Mouse (Mus musculus): ENCODE results near the gene Slc2a1. TPM values are rescaled to one million over a fixed set of nuclear protein-coding genes. Genes with fewer than 3 reads are reported as not detected.

Gene Slc2a1
- polyA plus RNA-seq, 1 experiment: 215 TPM

DNA sequence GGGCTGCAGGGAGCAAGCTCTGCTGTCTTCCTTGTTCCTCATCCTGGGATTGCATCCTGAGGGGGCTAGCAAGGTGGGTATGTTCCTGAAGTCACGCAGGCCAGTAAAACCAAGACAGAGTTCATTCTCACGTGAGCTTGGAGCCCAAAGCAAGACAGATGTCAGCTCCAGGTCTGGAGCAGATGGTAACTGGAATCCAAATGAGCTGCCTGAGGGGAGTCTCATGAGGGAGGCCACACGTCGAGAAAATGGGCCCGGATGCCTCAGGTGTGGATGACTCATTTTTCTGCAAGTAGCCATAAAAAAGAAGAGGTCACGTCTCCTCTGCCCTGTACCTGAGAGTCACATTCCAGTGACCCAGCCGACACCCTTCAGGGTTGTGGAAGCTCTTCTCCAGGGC lies 14.6 kb upstream of the Slc2a1 start:
- Histone ChIP-seq H3K27me3 (ENCODE audit: control insufficient read depth) (peaks cover 79% of the 10 kb centered on the region), H3K4me3 (replicated peaks) (no peak overlapping the region), H3K36me3 (ENCODE audit: control insufficient read depth) (no peaks in the 10 kb centered on the region), H3K9me3 (ENCODE audit: control insufficient read depth, low read length) (no peaks in the 10 kb centered on the region), H3K4me1 (ENCODE audit: control insufficient read depth) (peaks cover 45% of the 10 kb centered on the region)
- no peak for TF ChIP-seq TAL1 (IDR thresholded peaks at IDR 0.05; ENCODE audit: low read length)
- TF ChIP-seq GATA1 (IDR thresholded peaks at IDR 0.05; ENCODE audit: low read length): no peak

DNA sequence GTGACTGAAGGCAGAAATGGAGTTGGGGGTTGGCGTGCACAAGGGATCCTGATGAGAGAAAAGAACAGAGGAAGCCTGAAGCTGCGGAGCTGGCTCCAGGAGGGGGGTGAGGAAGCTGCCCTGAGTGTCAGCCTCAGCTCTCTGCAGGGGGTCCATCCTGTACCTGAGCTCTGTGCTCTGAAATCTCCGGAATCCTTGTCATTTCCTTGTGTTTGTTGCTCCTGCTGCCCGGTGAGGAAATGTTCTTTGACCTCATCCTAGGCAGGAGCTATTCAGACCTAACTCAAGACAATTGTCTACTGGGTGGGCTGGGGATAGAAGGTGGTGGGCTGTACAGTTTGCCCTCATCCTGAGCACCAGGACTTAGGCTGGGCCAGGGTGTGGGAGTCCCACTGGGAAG lies 13.5 kb upstream of the Slc2a1 start:
- Histone ChIP-seq H3K36me3 (ENCODE audit: control insufficient read depth) (no peaks in the 10 kb centered on the region), H3K4me3 (replicated peaks) (no peak overlapping the region), H3K9me3 (ENCODE audit: control insufficient read depth, low read length) (no peaks in the 10 kb centered on the region), H3K4me1 (ENCODE audit: control insufficient read depth) (peaks cover 42% of the 10 kb centered on the region), H3K27me3 (ENCODE audit: control insufficient read depth) (peaks cover 74% of the 10 kb centered on the region)
- TF ChIP-seq TAL1 (IDR thresholded peaks at IDR 0.05; ENCODE audit: low read length): no peak
- TF ChIP-seq GATA1 (IDR thresholded peaks at IDR 0.05; ENCODE audit: low read length): no peak

DNA sequence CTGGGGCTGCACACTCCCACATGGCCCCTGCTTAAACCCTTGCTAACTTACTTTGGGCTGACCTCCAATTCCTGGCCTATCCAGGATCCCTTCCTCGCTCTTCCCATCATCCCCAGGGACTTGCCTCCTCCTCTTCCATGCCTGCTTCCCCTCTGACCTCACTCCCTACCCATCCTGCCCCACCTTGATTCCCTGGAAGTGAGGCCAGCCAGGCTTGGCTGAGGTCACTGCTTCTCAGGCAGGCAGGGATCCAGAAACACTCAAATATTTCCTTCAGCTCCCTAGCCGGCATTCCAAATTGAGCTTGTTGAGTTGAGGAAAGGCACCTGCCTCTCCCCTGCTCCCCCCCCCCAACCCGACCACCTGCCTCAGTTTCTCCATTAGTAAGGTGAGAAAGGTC lies 12.1 kb upstream of the Slc2a1 start:
- no peak for TF ChIP-seq TAL1 (IDR thresholded peaks at IDR 0.05; ENCODE audit: low read length)
- no peak for TF ChIP-seq GATA1 (IDR thresholded peaks at IDR 0.05; ENCODE audit: low read length)
- Histone ChIP-seq H3K27me3 (ENCODE audit: control insufficient read depth) (peaks cover 60% of the 10 kb centered on the region), H3K4me1 (ENCODE audit: control insufficient read depth) (peaks cover 50% of the 10 kb centered on the region)

DNA sequence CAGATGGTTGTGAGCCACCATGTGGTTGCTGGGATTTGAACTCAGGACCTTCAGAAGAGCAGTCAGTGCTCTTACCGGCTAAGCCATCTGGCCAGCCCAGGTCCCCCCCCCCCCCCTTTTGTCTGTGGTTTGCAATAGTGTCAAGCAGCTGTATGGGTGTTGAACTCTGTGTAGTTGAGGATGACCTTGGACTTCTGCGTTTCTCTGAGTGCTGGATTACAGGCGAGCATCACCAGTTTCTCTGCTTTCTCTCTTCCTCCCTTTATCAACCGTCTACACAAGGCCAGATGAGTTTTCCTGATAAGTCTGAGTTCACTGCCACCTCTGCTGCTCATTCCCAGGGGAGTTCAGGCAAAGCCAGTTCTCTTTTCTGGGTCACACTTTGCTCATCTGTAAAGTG lies 11.1 kb upstream of the Slc2a1 start:
- H3K36me3 ChIP-seq (ENCODE audit: control insufficient read depth): no peaks in the 10 kb centered on the region; the same call in 1 of the 2 replicates
- TF ChIP-seq TAL1 (IDR thresholded peaks at IDR 0.05; ENCODE audit: low read length) (no peak), GATA1 (IDR thresholded peaks at IDR 0.05; ENCODE audit: low read length) (no peak)
- no peaks in the 10 kb centered on the region for H3K9me3 ChIP-seq (ENCODE audit: control insufficient read depth, low read length)
- no peak overlapping the region for H3K4me3 ChIP-seq (replicated peaks)
- peaks cover 51% of the 10 kb centered on the region for H3K27me3 ChIP-seq (ENCODE audit: control insufficient read depth)
- H3K4me1 ChIP-seq (ENCODE audit: control insufficient read depth): peaks cover 57% of the 10 kb centered on the region

More for the DNA sequence above, 12.1 kb upstream of the Slc2a1 start:
- H3K4me3 ChIP-seq (replicated peaks): no peak overlapping the region
- no peaks in the 10 kb centered on the region for H3K9me3 ChIP-seq (ENCODE audit: control insufficient read depth, low read length)
- H3K36me3 ChIP-seq (ENCODE audit: control insufficient read depth): no peaks in the 10 kb centered on the region; the same call in 1 of the 2 replicates

DNA sequence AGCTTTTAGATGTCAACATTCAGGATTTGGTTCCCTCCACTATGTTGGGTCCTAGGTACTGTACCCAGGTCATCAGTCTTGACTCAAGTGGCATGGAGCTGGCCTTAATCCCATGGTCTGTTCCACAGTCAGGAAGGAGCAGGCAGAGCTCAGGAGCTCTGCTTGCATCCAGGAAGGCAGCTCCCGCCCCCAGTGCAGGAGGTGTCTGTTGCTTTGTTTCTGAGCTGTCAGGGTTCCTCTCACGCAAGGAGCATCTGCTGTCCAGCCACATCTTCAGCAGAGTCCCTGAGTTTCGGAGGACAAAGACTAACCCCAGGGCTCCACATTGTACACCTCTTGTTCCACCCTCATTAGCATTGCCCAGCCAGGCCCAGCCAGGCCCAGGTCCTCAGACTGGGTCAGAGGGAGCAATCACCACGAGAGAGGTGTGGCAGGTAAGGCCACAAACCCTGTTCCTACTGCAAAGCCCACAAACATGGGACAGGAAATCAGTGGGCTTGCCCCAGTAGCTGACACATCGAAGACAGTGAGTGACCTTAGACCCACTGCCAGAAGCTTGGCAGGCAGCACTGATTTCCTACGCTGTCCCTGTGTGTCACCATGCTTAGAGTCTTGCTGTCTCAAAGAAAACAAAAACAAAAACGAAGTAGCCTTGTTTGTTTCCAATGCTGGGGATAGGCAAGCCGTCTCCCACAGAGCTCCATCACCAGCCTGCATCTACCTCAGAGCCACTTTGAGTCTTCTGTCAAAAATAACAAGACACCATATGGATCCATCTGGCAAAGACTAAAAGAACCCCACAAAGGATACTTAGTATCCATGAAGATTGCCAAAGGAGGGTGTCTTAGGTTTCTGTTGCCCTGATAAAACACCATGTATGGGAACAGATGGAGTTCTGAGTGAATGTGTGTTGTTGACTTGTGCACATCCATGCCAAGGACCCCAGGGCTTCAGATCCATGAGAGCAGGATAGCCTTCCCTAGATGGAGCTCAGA lies 10.0 kb upstream of the Slc2a1 start:
- Histone ChIP-seq H3K4me1 (ENCODE audit: control insufficient read depth) (peaks cover 66% of the 10 kb centered on the region), H3K4me3 (replicated peaks) (no peak overlapping the region), H3K36me3 (ENCODE audit: control insufficient read depth) (no peaks in the 10 kb centered on the region; the same call in 1 of the 2 replicates), H3K27me3 (ENCODE audit: control insufficient read depth) (peaks cover 45% of the 10 kb centered on the region), H3K9me3 (ENCODE audit: control insufficient read depth, low read length) (no peaks in the 10 kb centered on the region)
- TF ChIP-seq GATA1 (IDR thresholded peaks at IDR 0.05; ENCODE audit: low read length) (no peak), TAL1 (IDR thresholded peaks at IDR 0.05; ENCODE audit: low read length) (no peak)

DNA sequence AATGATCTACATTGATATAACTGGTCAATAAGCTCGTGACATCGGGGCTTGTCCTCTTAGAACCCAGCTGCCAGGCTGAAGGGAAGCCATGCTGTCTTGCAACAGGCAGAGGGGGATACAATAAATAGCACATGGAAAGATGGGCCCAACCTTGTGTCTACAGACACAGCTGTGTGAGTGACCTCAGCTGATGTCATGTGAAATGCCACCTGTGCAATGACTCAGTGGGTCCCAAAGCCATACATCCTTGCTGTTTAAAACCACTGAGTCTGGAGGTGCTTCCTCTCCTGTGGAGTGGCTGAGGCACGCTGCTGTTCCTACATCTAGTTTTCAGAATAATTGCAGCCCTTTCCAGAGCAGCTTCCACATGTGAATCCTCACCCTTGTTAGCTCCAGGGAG lies 7.1 kb upstream of the Slc2a1 start:
- no peaks in the 10 kb centered on the region for H3K9me3 ChIP-seq (ENCODE audit: control insufficient read depth, low read length)
- peaks cover 79% of the 10 kb centered on the region for H3K4me1 ChIP-seq (ENCODE audit: control insufficient read depth)
- H3K27me3 ChIP-seq (ENCODE audit: control insufficient read depth): peaks cover 16% of the 10 kb centered on the region
- H3K4me3 ChIP-seq (replicated peaks): no peak overlapping the region
- TF ChIP-seq TAL1 (IDR thresholded peaks at IDR 0.05; ENCODE audit: low read length): no peak
- no peak for TF ChIP-seq GATA1 (IDR thresholded peaks at IDR 0.05; ENCODE audit: low read length)
- no peaks in the 10 kb centered on the region; the same call in 1 of the 2 replicates for H3K36me3 ChIP-seq (ENCODE audit: control insufficient read depth)

DNA sequence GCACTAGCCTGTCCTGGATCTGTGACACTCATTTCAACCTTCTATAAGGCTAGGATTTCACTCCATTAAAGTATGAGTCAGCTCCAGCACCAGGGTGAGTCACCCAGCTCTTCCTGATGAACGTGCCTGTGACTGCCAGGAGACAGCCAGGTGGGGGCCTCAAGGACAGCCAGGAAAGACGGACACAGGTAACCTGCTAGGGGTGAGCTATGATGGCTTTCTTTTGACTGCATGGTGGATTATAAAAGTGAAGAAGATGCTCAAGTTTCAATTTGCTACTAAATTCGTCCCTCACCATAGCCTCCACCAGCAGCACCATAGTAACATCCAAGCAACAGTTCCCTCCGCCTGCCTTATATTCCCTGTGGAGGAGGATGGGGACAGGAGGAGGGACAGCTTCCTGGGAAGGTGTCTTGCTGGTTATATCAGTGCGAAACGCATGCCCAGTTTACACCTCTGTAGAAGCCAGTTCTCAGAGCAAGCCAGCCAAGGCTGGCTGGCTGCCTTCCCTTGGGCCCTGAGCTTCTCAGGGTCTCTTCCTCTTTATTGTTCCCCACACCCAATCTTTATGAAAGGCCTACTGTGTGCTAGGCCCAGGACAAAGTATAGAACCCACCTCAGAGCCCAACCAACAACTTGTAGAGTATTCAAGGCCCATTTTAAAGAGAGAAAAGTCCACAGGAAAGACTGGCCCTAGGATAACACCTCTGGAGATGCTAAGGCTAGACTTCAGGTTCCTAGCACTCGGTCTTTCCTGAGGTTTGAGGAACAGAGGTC lies 6.0 kb upstream of the Slc2a1 start:
- H3K36me3 ChIP-seq (ENCODE audit: control insufficient read depth): peaks cover 3% of the 10 kb centered on the region; the same call in 1 of the 2 replicates
- no peak overlapping the region for H3K4me3 ChIP-seq (replicated peaks)
- peaks cover 83% of the 10 kb centered on the region for H3K4me1 ChIP-seq (ENCODE audit: control insufficient read depth)
- TF ChIP-seq GATA1 (IDR thresholded peaks at IDR 0.05; ENCODE audit: low read length) (no peak), TAL1 (IDR thresholded peaks at IDR 0.05; ENCODE audit: low read length) (no peak)
- peaks cover 21% of the 10 kb centered on the region for H3K27me3 ChIP-seq (ENCODE audit: control insufficient read depth)
- H3K9me3 ChIP-seq (ENCODE audit: control insufficient read depth, low read length): no peaks in the 10 kb centered on the region

DNA sequence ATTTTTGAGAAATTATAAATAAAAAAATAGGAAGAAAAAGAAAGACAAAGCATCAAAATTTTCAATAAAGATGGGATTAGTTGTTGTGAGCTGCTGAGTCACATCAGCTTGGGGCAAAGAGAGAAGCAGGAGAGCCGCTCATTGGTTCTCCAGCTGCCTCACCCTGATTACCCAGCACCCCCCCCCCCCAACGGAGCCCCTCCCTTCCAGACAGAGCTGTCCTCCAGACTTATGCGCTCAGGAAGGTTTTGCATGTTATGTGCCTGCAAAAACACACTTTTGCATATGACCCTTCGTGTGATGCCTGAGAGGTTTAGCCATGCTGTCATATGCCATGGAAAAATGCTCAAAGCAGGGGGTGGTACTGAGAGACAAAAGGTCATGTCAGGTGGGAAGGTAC lies 3.7 kb upstream of the Slc2a1 start:
- Histone ChIP-seq H3K4me1 (ENCODE audit: control insufficient read depth) (peaks cover 78% of the 10 kb centered on the region), H3K36me3 (ENCODE audit: control insufficient read depth) (peaks cover 15% of the 10 kb centered on the region), H3K27me3 (ENCODE audit: control insufficient read depth) (peaks cover 11% of the 10 kb centered on the region), H3K4me3 (replicated peaks) (peak overlapping the region; percentile 65), H3K9me3 (ENCODE audit: control insufficient read depth, low read length) (no peaks in the 10 kb centered on the region)
- TF ChIP-seq TAL1 (IDR thresholded peaks at IDR 0.05; ENCODE audit: low read length) (no peak), GATA1 (IDR thresholded peaks at IDR 0.05; ENCODE audit: low read length) (no peak)

DNA sequence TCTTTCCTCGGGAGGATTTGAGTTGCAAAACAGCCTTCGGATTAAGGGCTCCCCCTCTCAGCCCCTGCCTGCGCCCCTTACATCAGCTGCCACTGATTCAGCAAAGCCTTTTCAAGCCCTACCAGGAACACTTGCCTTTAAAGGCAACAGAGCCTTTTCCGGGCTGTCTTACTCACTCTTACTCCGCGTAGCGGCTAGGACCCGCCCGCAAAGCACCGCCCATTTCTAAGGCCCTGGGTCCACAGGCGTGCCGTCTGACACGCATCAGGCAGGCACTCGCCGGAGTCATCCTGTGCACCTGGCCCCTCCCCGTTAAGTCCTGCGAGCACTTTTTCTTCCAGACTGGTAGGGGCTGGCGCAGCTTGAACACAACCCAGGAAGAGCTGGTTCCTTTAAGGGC lies 2.8 kb upstream of the Slc2a1 start:
- Histone ChIP-seq H3K4me3 (replicated peaks) (peak overlapping the region; percentile 65), H3K36me3 (ENCODE audit: control insufficient read depth) (peaks cover 24% of the 10 kb centered on the region), H3K4me1 (ENCODE audit: control insufficient read depth) (peaks cover 79% of the 10 kb centered on the region), H3K9me3 (ENCODE audit: control insufficient read depth, low read length) (no peaks in the 10 kb centered on the region), H3K27me3 (ENCODE audit: control insufficient read depth) (peaks cover 9% of the 10 kb centered on the region)
- TF ChIP-seq GATA1 (IDR thresholded peaks at IDR 0.05; ENCODE audit: low read length): no peak
- no peak for TF ChIP-seq TAL1 (IDR thresholded peaks at IDR 0.05; ENCODE audit: low read length)
